Mouse (Mus musculus) ES-Bruce4 (cell line): ENCODE results near the gene C5ar2. TPM values are rescaled to one million over a fixed set of nuclear protein-coding genes. Genes with fewer than 3 reads are reported as not detected.

Experiments used
- H3K27ac ChIP-seq: 2 replicates; pipeline ENCODE4 v1.5.1; 2012; ENCODE audit warnings: low read length, inconsistent platforms; ENCODE audit not compliant: insufficient read depth
- H3K27me3 ChIP-seq: 2 replicates; pipeline ENCODE4 v1.6.1; 2012; ENCODE audit warnings: mild to moderate bottlenecking, low read length, inconsistent platforms; ENCODE audit not compliant: control insufficient read depth, poor library complexity, insufficient read depth, severe bottlenecking
- H3K36me3 ChIP-seq: 2 replicates; pipeline ENCODE4 v1.6.1; 2012; ENCODE audit warnings: inconsistent platforms, mild to moderate bottlenecking, low read length, moderate library complexity; ENCODE audit not compliant: control insufficient read depth, poor library complexity, insufficient read depth, severe bottlenecking
- H3K4me1 ChIP-seq: one replicate; pipeline ENCODE4 v1.8.1; 2011; ENCODE audit warnings: low read length; ENCODE audit not compliant: control insufficient read depth, insufficient read depth
- H3K4me3 ChIP-seq: 2 replicates; pipeline ENCODE4 v1.5.1; 2011; ENCODE audit warnings: low read depth, mild to moderate bottlenecking, low read length
- H3K9ac ChIP-seq: 2 replicates; pipeline ENCODE4 v1.6.1; 2012; ENCODE audit warnings: low read depth, mild to moderate bottlenecking, inconsistent platforms; ENCODE audit not compliant: poor library complexity, severe bottlenecking
- H3K9me3 ChIP-seq: replicated peaks from 2 replicates; pipeline ENCODE4 v1.6.1; 2012; ENCODE audit warnings: mild to moderate bottlenecking, low read length, inconsistent platforms; ENCODE audit not compliant: control insufficient read depth, poor library complexity, insufficient read depth, severe bottlenecking
- CTCF ChIP-seq: IDR thresholded peaks from one replicate; pipeline ENCODE4 v1.8.1; 2011; ENCODE audit warnings: low read depth, low read length
- EP300 ChIP-seq: IDR thresholded peaks from 2 replicates; pipeline ENCODE4 v1.6.1; 2011; ENCODE audit warnings: low read depth, low read length; ENCODE audit not compliant: insufficient read depth
- POLR2A ChIP-seq: IDR thresholded peaks from one replicate; pipeline ENCODE4 v1.8.1; 2011; ENCODE audit warnings: low read length; ENCODE audit not compliant: insufficient read depth
- polyA plus RNA-seq: library from polyadenylated mRNA; stranded (reverse); fragments of >200 nt; gene quantifications from 2 replicates; pipeline ENCODE4 v1.2.4, GENCODE M21; 2011; ENCODE audit warnings: low read depth; ENCODE audit not compliant: missing spikeins, insufficient read depth, insufficient read length

The C5ar2 gene
- polyA plus RNA-seq, 1 experiment, result not detected

GRCm38 (mm10) chr7:16284001-16284400 is 40.0 kb upstream of the C5ar2 start:
- H3K4me1 ChIP-seq, result peaks cover 2% of the 10 kb centered on the region
- H3K27me3 ChIP-seq, result no peaks in the 10 kb centered on the region
- H3K9ac ChIP-seq, result no peak overlapping the region
- H3K27ac ChIP-seq, result no peak overlapping the region
- H3K9me3 ChIP-seq, result no peaks in the 10 kb centered on the region
- H3K36me3 ChIP-seq, result peaks cover 14% of the 10 kb centered on the region
- TF ChIP-seq CTCF, result no peak
- TF ChIP-seq POLR2A, result no peak
- TF ChIP-seq EP300, result no peak
- H3K4me3 ChIP-seq, result no peak overlapping the region

- Histone ChIP-seq H3K4me1 (peaks cover 2% of the 10 kb centered on the region), H3K9ac (no peak overlapping the region), H3K9me3 (no peaks in the 10 kb centered on the region), H3K27ac (no peak overlapping the region), H3K4me3 (no peak overlapping the region), H3K27me3 (no peaks in the 10 kb centered on the region), H3K36me3 (peaks cover 14% of the 10 kb centered on the region)
- TF ChIP-seq POLR2A (no peak), CTCF (no peak), EP300 (no peak)
Measured at GRCm38 (mm10) chr7:16282334-16282733, 38.4 kb upstream of the C5ar2 start.

GRCm38 (mm10) chr7:16280721-16281120 is 36.8 kb upstream of the C5ar2 start:
- peaks cover 2% of the 10 kb centered on the region for H3K4me1 ChIP-seq
- peaks cover 17% of the 10 kb centered on the region for H3K36me3 ChIP-seq
- H3K4me3 ChIP-seq, result no peak overlapping the region
- H3K27me3 ChIP-seq, result no peaks in the 10 kb centered on the region
- H3K9ac ChIP-seq, result 0 out of 2 replicates have a peak overlapping the region, but pooled peaks have one; percentile 15
- H3K27ac ChIP-seq, result no peak overlapping the region
- TF ChIP-seq EP300 (no peak), CTCF (no peak), POLR2A (no peak)
- H3K9me3 ChIP-seq, result no peaks in the 10 kb centered on the region

- no peaks in the 10 kb centered on the region for H3K9me3 ChIP-seq
- no peak for TF ChIP-seq POLR2A
- no peak overlapping the region for H3K27ac ChIP-seq
- H3K4me3 ChIP-seq, result no peak overlapping the region
- H3K9ac ChIP-seq, result no peak overlapping the region
- H3K4me1 ChIP-seq, result no peaks in the 10 kb centered on the region
- H3K36me3 ChIP-seq, result 0 out of 2 replicates have a peak, but pooled peaks cover 3% of the 10 kb centered on the region
- H3K27me3 ChIP-seq, result no peaks in the 10 kb centered on the region
Measured at GRCm38 (mm10) chr7:16274922-16275890, 31.3 kb upstream of the C5ar2 start.

GRCm38 (mm10) chr7:16273766-16274140 is 29.8 kb upstream of the C5ar2 start:
- TF ChIP-seq POLR2A (peak; percentile 76), CTCF (no peak)
- H3K36me3 ChIP-seq, result 0 out of 2 replicates have a peak, but pooled peaks cover 3% of the 10 kb centered on the region
- H3K9ac ChIP-seq, result peak overlapping the region; percentile 0; the same call in 1 of the 2 replicates
- H3K27ac ChIP-seq, result no peak overlapping the region
- H3K27me3 ChIP-seq, result no peaks in the 10 kb centered on the region
- H3K4me3 ChIP-seq, result peak overlapping the region; percentile 86
- no peaks in the 10 kb centered on the region for H3K4me1 ChIP-seq
- H3K9me3 ChIP-seq, result no peaks in the 10 kb centered on the region

GRCm38 (mm10) chr7:16273081-16273765 is 29.3 kb upstream of the C5ar2 start, which contains the start of gene Inafm1:
Gene Inafm1 (minus strand): TSS chr7:16273617.
- H3K9ac ChIP-seq, result peak within 1 kb of the TSS; percentile 61
- no peaks in the 10 kb centered on the region for H3K27me3 ChIP-seq
- no peaks in the 10 kb centered on the region for H3K9me3 ChIP-seq
- no peak for TF ChIP-seq CTCF
- TF ChIP-seq POLR2A, result no peak
- TF ChIP-seq EP300, result no peak
- H3K36me3 ChIP-seq, result 0 out of 2 replicates have a peak, but pooled peaks cover 3% of the 10 kb centered on the region
- H3K4me3 ChIP-seq, result peak within 1 kb of the TSS; percentile 86
- H3K4me1 ChIP-seq, result no peaks in the 10 kb centered on the region
- 0 out of 2 replicates have a peak within 1 kb of the TSS, but pooled peaks have one; percentile 30 for H3K27ac ChIP-seq
